Mouse (Mus musculus) bone marrow, adult 2 months (tissue): ENCODE data around the gene Hoxa7. TPM values are rescaled to one million over a fixed set of nuclear protein-coding genes. Genes with fewer than 3 reads are reported as not detected.

Source experiments
- H3K27ac ChIP-seq: fragments of 200-500 bp; 2 replicates; pipeline ENCODE4 v1.5.1; 2012; ENCODE audit warnings: low read depth, mild to moderate bottlenecking, control low read depth, inconsistent platforms, low read length; ENCODE audit not compliant: control insufficient read depth, poor library complexity, insufficient read depth
- H3K4me1 ChIP-seq: fragments of 200-500 bp; 2 replicates; pipeline ENCODE4 v1.6.1; 2011; ENCODE audit warnings: low read length; ENCODE audit not compliant: control insufficient read depth, insufficient read depth
- H3K4me3 ChIP-seq: fragments of 200-500 bp; replicated peaks from 2 replicates; pipeline ENCODE3; 2011; ENCODE audit warnings: mild to moderate bottlenecking, low read depth, low read length, control low read depth; ENCODE audit not compliant: control insufficient read depth
- CTCF ChIP-seq: fragments of 200-500 bp; IDR thresholded peaks from 2 replicates; pipeline ENCODE4 v1.5.1; 2011; ENCODE audit warnings: low read length, control low read depth; ENCODE audit not compliant: control insufficient read depth, insufficient read depth
- POLR2A ChIP-seq: fragments of 200-500 bp; IDR thresholded peaks from 2 replicates; pipeline ENCODE4 v1.6.1; 2011; ENCODE audit warnings: low read depth, mild to moderate bottlenecking, control low read depth, low read length, borderline replicate concordance; ENCODE audit not compliant: control insufficient read depth
- WGBS: fragments of 180-500 bp; shearing (Covaris S2); methylation state at CpG from one replicate; pipeline ENCODE4 v1.1.7; 2018; 5-methylcytosine and 5-hydroxymethylcytosine counted together
- polyA plus RNA-seq: library from polyadenylated mRNA; stranded (reverse); fragments of >200 nt; gene quantifications from 2 replicates; pipeline ENCODE4 v1.2.4, GENCODE M21; 2011; ENCODE audit warnings: low replicate concordance; ENCODE audit not compliant: missing spikeins, insufficient read depth, insufficient read length

Gene Hoxa7
- polyA plus RNA-seq, 1 experiment, result 2.8 TPM

DNA sequence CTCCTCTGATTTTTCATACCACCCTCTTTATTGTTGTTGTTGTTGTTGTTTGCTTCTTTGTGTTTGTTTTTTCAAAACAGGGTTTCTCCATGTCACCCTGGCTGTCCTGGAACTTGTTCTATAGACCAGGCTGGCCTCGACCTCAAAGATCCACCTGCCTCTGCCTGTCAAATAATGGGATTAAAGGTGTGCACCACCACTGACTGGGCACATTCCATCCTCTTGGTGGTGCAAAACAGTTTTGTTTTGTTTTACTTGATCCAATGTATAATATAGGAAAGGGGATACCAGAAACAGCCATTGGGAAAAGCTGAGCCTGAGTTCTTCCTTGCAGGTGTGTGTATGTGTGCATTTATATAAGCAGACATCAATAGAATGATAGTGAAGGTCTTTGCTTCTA is 35.2 kb downstream of the Hoxa7 start:
- no peak overlapping the region for H3K4me3 ChIP-seq
- no peaks in the 10 kb centered on the region for H3K4me1 ChIP-seq
- H3K27ac ChIP-seq, result no peak overlapping the region
- 61% methylated on average over 1 of the region's 1 CpGs for WGBS
- TF ChIP-seq CTCF, result no peak
- TF ChIP-seq POLR2A, result no peak

DNA sequence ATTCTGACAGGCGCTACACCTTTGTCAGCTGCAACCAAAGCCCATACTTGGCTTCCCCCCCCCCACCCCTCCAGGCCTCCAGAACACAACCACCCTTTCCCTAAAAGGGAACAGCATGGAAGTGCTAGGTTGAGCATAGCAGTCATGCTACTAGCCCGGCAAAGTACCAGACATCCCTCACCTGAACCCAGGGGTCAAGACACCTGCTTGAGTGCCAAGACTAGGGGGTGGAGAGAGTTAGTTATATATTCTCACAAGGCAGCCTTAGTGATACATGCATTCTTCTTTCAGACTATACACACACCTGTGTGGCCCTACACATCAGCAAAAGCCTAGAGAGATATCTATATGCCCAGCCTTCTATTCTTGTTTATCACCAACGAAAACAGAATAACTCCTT is 35.8 kb downstream of the Hoxa7 start:
- TF ChIP-seq CTCF (no peak), POLR2A (no peak)
- Histone ChIP-seq H3K4me1 (no peaks in the 10 kb centered on the region), H3K4me3 (no peak overlapping the region), H3K27ac (no peak overlapping the region)
- WGBS, result 81% methylated on average over 3 of the region's 3 CpGs

DNA sequence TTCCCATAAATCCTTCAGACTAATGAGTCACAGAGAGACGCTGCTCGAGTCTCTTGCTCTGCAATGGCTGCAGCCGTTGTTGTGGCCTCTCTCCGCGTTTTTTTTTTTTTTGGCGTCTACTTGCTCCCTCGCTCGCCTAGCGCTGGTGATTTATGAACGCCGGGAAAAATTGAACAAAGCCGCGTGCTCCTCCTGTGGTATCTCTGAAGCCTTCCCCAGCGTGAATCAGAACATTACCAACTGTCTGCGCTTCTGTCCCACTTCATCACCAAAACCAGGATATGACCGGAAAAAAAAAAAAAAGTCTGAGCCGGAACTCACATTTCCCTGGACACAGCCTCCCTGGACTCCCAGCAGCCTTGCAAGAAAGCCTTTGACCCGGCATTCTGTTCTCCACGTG is 36.4 kb downstream of the Hoxa7 start:
- Histone ChIP-seq H3K27ac (no peak overlapping the region), H3K4me1 (no peaks in the 10 kb centered on the region), H3K4me3 (no peak overlapping the region)
- no peak for TF ChIP-seq CTCF
- WGBS, result 79% methylated on average over 19 of the region's 19 CpGs

DNA sequence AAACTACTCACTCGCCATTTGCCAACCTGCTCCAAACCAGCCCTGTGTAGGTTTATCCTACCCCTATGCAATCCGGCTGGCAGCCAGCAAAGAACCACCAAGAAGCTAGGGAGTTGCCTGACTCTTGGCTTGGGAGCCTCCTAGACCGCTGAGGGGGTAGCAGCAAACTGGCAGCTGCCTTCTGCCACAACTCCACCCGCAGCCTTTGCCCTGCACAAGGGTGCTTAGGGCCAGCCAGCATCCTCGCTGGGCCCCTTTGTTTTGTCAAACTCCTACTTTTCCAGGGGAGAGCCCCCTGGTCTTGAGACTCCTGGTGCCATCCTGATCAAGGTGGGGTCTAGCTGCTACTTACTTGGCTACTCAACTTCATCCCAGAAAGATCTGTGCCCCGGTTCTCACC is 37.0 kb downstream of the Hoxa7 start:
- Histone ChIP-seq H3K27ac (no peak overlapping the region), H3K4me3 (no peak overlapping the region), H3K4me1 (no peaks in the 10 kb centered on the region)
- 72% methylated on average over 6 of the region's 6 CpGs for WGBS
- no peak for TF ChIP-seq POLR2A
- no peak for TF ChIP-seq CTCF

DNA sequence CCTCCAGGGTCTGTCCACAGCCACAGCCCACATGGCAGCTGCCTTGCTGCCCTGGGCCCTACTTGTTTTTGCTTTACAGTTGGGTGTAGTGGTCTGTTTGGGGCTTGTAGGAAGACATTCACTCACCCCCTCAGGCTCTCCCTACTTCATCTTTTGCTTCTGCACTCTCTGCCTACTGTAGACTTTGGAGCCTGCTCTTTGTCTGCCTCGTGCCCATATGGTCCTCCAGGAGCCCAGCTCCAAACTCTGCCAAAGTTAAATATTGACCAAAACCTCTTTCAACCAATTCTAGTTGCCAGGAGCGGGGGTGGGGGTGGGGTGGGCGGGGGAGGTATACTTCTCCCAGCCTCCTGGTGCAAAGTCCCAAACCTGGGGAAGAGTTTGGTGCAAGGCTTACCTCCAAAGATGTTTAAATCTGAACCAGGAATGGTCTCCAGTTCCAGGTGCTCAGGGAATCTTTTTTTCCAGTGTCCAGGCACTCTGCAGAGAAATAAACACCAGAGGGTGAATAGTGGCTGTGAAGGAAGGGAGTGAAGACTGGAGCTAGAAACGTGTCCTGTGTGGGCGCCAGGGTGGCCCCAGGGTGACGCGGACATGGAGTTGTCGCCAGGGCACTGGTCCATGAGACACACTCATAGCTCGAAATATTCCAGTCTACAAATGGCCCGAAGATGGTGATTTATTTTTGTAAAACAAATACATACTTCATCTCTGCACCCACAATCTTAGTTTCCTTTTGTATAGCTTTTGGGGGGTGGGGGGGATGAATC is 38.2 kb downstream of the Hoxa7 start:
- Histone ChIP-seq H3K4me3 (no peak overlapping the region), H3K4me1 (no peaks in the 10 kb centered on the region), H3K27ac (no peak overlapping the region)
- WGBS, result 77% methylated on average over 10 of the region's 10 CpGs
- TF ChIP-seq POLR2A (no peak), CTCF (no peak)

DNA sequence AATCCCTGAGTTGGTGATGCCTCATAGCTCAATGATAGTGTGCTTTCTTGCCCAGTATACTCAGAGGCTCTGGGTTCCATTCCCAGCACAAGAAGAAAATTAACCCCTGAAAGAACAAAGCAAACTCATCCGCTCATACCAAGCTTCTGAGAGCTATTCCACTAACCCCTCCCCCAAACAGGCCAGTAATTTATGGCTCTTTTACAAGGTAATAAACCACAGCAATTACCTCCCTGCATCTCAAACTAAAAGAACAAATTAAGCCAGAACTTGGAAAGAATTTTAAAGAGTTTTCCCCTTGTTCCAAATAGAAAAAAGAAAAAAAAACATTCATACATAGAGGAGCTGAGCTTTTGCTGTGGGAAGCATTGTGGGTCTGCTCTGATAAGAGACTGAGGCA is 38.9 kb downstream of the Hoxa7 start:
- no peak for TF ChIP-seq POLR2A
- no peak for TF ChIP-seq CTCF
- 91% methylated on average over 1 of the region's 1 CpGs for WGBS
- H3K4me1 ChIP-seq, result no peaks in the 10 kb centered on the region
- H3K4me3 ChIP-seq, result no peak overlapping the region
- no peak overlapping the region for H3K27ac ChIP-seq

DNA sequence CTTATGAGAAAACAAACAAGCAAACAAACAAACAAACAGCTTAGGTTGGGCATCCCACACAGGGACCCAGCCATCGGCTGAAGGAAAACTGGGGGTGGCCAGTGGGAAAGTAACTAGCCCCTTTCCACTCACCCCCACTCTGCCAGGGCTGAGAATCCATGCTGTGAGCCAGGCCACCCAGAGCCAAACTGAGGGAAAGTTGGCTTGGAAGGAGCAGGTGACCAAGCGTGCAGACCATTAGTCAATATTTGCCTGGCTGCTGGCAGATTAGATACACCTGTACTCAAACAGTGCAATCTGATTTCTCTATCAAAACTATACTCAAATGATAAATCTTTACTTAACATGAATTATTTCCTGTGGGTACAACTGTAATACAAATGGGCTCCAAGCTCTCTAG is 39.6 kb downstream of the Hoxa7 start:
- Histone ChIP-seq H3K4me3 (no peak overlapping the region), H3K4me1 (no peaks in the 10 kb centered on the region), H3K27ac (no peak overlapping the region)
- TF ChIP-seq POLR2A, result no peak
- TF ChIP-seq CTCF, result no peak
- WGBS, result 79% methylated on average over 2 of the region's 2 CpGs

DNA sequence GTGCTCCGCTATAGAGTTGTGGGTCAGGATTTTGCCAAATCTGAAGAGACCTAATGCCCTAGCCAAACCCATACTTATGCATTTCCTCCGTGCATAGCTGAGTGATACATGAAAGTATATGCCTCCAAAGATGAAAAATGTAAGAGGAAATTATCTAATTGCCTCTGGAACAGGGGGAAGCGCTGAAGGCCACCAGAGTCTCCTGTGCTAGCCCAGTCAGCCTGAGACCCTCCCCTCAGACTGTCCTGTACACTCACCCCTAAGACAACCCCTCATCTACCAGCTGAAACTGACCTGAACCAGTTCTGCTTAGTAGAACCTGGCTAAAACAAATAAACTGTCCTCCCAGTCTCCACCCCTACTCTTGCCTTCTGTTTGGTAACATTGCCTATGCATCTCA is 40.9 kb downstream of the Hoxa7 start:
- 79% methylated on average over 3 of the region's 3 CpGs for WGBS
- H3K27ac ChIP-seq, result no peak overlapping the region
- H3K4me3 ChIP-seq, result no peak overlapping the region
- TF ChIP-seq POLR2A, result no peak
- TF ChIP-seq CTCF, result no peak
- H3K4me1 ChIP-seq, result no peaks in the 10 kb centered on the region

DNA sequence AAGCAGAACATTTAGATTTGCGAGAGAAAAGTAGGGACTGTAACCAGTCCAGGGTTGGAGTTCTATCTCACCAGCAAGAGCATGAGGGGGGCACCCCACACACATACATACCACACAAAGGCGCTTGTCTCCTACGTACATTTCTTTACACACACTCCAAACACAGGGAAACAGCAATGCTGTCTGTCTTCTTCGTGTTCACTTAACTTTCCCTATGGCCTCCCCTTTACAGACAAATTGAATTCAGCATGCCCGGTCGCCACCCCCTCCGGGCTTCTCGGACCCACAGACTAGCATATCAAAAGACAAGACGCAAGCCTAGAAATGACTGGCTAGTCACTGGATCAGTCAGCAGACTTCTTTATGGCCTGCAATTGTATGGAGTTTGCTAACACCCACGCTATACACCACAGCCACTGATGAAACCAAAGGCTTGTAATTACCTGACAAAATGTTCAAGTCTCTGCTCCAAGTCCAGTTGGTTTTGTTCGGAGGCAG is 41.4 kb downstream of the Hoxa7 start:
- TF ChIP-seq CTCF (no peak), POLR2A (no peak)
- no peaks in the 10 kb centered on the region for H3K4me1 ChIP-seq
- WGBS, result 86% methylated on average over 11 of the region's 11 CpGs
- no peak overlapping the region for H3K27ac ChIP-seq
- H3K4me3 ChIP-seq, result no peak overlapping the region
